Mouse (Mus musculus) ES-E14 (cell line): Measurements from ENCODE around the gene Cpt1c. TPM values are rescaled to one million over a fixed set of nuclear protein-coding genes. Genes with fewer than 3 reads are reported as not detected.
A peak's percentile ranks its signal among the peaks of the same experiment; 100 is the strongest.

Experiments used
- DNase-seq: peaks from one replicate; pipeline ENCODE4 v3.0.0-alpha.2; 2013; ENCODE audit warnings: low read depth, low spot score
- H3K27ac ChIP-seq: 2 replicates; pipeline ENCODE4 v1.5.1; 2012; ENCODE audit warnings: low read depth, mild to moderate bottlenecking, low read length, moderate library complexity, mixed read lengths; ENCODE audit not compliant: poor library complexity, insufficient read depth, severe bottlenecking
- H3K36me3 ChIP-seq: 2 replicates; pipeline ENCODE4 v1.6.1; 2012; ENCODE audit warnings: mild to moderate bottlenecking, low read length, moderate library complexity, mixed read lengths; ENCODE audit not compliant: control insufficient read depth, poor library complexity, insufficient read depth, severe bottlenecking
- H3K4me1 ChIP-seq, 2 experiments: fragments of 150-350 bp in 1 of 2; sonication (generic) in 1 of 2; 2 replicates each; pipeline ENCODE4 v1.6.1; 2012; ENCODE audit warnings: low read length in 2 of 2, mild to moderate bottlenecking in 1 of 2, mixed read lengths in 1 of 2; ENCODE audit not compliant: control insufficient read depth in 2 of 2, insufficient read depth in 2 of 2, poor library complexity in 1 of 2
- H3K4me3 ChIP-seq, 2 experiments: fragments of 150-350 bp in 1 of 2; sonication (generic) in 1 of 2; 2 replicates each; pipeline ENCODE4 v1.5.1; 2012; ENCODE audit warnings: low read length in 2 of 2, low read depth in 1 of 2, mild to moderate bottlenecking in 1 of 2, mixed read lengths in 1 of 2; ENCODE audit not compliant: insufficient read depth in 1 of 2, poor library complexity in 1 of 2, severe bottlenecking in 1 of 2
- H3K9ac ChIP-seq: 2 replicates; pipeline ENCODE4 v1.6.1; 2012; ENCODE audit warnings: low read depth, mild to moderate bottlenecking, low read length, mixed read lengths; ENCODE audit not compliant: poor library complexity, insufficient read depth, severe bottlenecking
- H3K9me3 ChIP-seq: fragments of 150-350 bp; sonication (generic); 2 replicates; pipeline ENCODE4 v1.6.1; 2012; ENCODE audit warnings: low read depth, mild to moderate bottlenecking, low read length; ENCODE audit not compliant: control insufficient read depth, insufficient read depth
- CHD2 ChIP-seq: IDR thresholded peaks from 2 replicates; pipeline ENCODE4 v1.6.1; 2014; ENCODE audit warnings: mild to moderate bottlenecking, low read depth, low read length, inconsistent platforms
- HCFC1 ChIP-seq: IDR thresholded peaks from 2 replicates; pipeline ENCODE4 v1.6.1; 2012; ENCODE audit warnings: low read length, inconsistent platforms, borderline replicate concordance; ENCODE audit not compliant: insufficient read depth
- MAFK ChIP-seq: IDR thresholded peaks from 2 replicates; pipeline ENCODE4 v1.6.1; 2014; ENCODE audit warnings: mild to moderate bottlenecking, low read depth, low read length, inconsistent platforms; ENCODE audit not compliant: insufficient read depth
- ZC3H11A ChIP-seq: IDR thresholded peaks from 2 replicates; pipeline ENCODE4 v1.6.1; 2012; ENCODE audit warnings: low read depth, mild to moderate bottlenecking, inconsistent platforms, low read length, borderline replicate concordance
- ZNF384 ChIP-seq: IDR thresholded peaks from 2 replicates; pipeline ENCODE4 v1.6.1; 2012; ENCODE audit warnings: low read depth, low read length, inconsistent platforms
- in situ Hi-C, 2 experiments: fragments of 600-800 bp; cut with MboI; formaldehyde crosslinking; loops; one replicate each; pipeline ENCODE4 v1.15.1; 2025; ENCODE audit warnings: low sequenced_read_pairs in 2 of 2, inconsistent platforms in 1 of 2; ENCODE audit not compliant: unreplicated experiment in 2 of 2
- total RNA-seq: library from RNA; depleted of rRNA; stranded (reverse); fragments of 300-350 nt; gene quantifications from 2 replicates; pipeline ENCODE4 v1.2.3, GENCODE M21; 2012

Gene Cpt1c
- total RNA-seq, 1 experiment = 60.3 TPM

DNA sequence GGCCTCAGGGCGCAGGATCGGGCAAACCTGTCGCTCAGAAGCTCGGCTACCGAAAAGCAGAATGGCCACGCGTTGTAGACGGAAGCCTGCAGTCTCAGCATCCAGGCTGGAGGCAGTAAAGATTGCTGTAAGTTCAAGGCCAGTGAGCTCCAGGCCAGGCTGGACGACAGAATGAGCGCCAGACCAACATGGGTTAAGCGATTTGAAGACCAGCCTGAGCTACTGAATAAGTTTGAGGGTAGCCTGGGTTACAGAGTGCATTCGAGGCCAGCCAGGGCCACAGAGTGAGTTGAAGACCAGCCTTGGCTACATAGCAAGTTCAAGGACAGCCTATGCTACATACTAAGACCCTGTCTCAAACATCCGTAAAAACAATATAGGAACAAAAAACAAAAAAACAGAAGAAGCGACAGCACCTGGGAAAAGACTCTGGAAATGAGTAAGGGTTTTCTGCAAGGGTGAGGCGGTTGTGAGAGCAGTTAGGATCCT is 23.3 kb upstream of the Cpt1c start:
- in situ Hi-C loops = no loop called here
- Histone ChIP-seq H3K9ac (peak overlapping the region; percentile 79), H3K9me3 (no peaks in the 10 kb centered on the region), H3K36me3 (peaks cover 41% of the 10 kb centered on the region), H3K27ac (peak overlapping the region; percentile 45; the same call in 1 of the 2 replicates), H3K4me3 (peak overlapping the region; percentile 85 to 92), H3K4me1 (peaks cover 2 to 14% of the 10 kb centered on the region in 2 experiments; a peak in 1 of 4 replicates)
- TF ChIP-seq ZNF384 (no peak), MAFK (no peak), ZC3H11A (no peak), HCFC1 (no peak)
- DNase-seq = no peak

DNA sequence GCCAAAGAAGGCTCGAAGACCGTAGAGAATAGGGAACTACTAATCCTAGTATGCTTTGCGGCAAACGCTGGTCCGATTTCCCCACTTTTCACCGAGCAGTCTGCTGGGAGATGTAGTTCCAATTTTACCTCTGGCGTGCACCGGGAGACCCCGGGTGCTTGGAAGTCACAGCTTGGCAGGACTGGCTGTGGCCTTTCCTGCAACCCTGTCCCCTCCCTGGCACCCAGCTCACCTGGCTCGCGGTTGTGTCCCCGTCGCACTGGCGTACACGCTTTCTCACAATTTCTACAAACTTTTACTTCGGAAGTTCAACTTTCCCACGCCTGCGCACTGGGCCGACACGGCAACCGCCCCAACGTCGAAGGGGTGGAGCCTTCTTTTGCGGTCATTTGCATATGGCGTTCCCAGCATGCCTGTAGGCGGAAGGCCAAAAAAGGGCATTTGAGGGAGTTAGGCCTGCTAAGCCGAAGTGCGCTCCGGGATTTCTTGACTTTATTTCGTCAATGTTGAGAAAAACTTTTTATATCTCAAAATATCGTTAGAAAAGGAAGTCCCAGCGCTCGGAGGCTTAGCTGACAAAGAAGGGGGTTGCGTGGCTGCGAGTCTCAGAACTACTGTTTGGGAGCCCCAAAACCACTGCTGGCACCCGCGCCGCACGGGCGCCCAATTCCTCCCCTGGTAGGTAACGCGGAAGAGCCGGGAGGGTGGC is 22.7 kb upstream of the Cpt1c start, which contains the start of gene Irf3:
TSS of gene Irf3 (plus strand) at position 418 of the 709 bp plus-strand sequence.
- Histone ChIP-seq H3K9me3 (no peaks in the 10 kb centered on the region), H3K27ac (peak within 1 kb of the TSS; percentile 47), H3K4me1 (peaks cover 2 to 14% of the 10 kb centered on the region in 2 experiments; a peak in 1 of 4 replicates), H3K36me3 (peaks cover 42% of the 10 kb centered on the region), H3K9ac (peak within 1 kb of the TSS; percentile 91), H3K4me3 (peak within 1 kb of the TSS; percentile 85 to 92)
- in situ Hi-C loops = no loop called here
- peak; percentile 92 for DNase-seq
- TF ChIP-seq ZNF384 = no peak
- no peak for TF ChIP-seq MAFK
- TF ChIP-seq HCFC1 = peak; percentile 99
- no peak for TF ChIP-seq ZC3H11A
- TF ChIP-seq CHD2 = no peak

DNA sequence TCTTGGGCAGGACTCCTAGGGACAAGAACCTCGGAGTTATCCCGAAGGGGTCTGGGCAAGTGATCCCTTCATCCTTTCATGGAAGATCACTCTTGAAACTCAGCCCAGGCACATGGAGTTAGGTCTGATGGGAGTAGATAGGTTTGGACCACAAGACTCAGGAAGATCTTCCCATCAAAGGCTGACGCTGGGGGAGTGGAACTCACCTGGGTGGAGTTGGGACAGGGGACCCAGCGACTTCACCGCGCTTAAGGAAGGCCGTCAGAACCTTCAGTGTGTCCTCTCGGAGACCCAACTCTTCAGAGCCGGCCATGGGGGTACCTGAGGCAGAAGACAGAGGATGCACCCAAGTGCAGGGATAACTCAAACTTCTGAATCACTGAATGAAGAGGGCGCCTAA is 22.0 kb upstream of the Cpt1c start:
- Histone ChIP-seq H3K9me3 (no peaks in the 10 kb centered on the region), H3K4me3 (peak overlapping the region; percentile 85 to 92), H3K4me1 (peaks cover 2 to 14% of the 10 kb centered on the region in 2 experiments; a peak in 1 of 4 replicates), H3K27ac (no peak overlapping the region), H3K36me3 (peaks cover 40% of the 10 kb centered on the region), H3K9ac (peak overlapping the region; percentile 78)
- TF ChIP-seq HCFC1 (no peak), CHD2 (no peak), ZNF384 (no peak), ZC3H11A (no peak), MAFK (no peak)
- in situ Hi-C loops = no loop called here
- DNase-seq = no peak

DNA sequence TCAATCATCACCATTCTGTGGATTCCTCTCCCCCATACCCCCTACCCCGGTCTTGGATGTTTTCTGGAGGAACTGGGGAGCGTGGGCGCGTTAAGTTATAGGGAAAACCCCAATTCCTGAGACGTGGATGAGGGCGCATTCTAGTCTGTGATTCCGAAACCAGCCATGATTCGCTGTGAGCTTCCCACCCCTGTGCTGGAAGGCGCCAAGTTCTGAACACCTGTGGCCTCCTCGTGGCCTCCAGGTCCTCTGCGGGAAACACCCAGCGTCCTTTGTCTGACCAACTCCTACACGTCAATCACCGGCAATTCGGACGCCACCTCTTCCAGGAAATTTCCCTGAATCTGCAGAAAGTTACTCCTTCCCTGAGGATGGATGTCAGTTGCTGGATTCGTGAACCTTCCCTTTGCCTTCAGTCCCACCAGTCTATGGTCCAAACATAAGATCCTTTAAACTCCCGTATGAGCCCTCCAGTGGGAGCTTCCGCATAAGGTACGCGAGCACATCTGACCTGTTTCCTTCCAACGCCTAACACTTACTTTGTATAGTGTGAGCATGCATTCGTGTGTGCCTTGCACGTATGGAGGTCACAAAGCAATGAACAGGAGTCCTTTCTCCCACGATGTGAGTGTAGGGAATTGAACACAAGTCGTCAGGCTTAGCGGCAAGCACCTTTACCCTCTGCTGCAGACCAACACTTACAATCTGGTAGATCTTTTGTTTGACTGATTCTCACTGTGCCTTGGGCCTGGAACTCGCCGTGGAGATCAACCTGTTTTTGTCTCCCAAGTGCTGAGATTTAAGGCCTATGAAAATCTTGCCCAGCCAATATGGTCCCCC is 12.4 kb upstream of the Cpt1c start:
- no peaks in the 10 kb centered on the region for H3K9me3 ChIP-seq
- peaks cover 3 to 13% of the 10 kb centered on the region in 2 experiments; a peak in 3 of 4 replicates for H3K4me1 ChIP-seq
- peak overlapping the region; percentile 92 for H3K27ac ChIP-seq
- peak overlapping the region; percentile 92 for H3K9ac ChIP-seq
- H3K36me3 ChIP-seq = peaks cover 25% of the 10 kb centered on the region
- H3K4me3 ChIP-seq = peak overlapping the region; percentile 84 to 90
- TF ChIP-seq MAFK (no peak), ZC3H11A (no peak), CHD2 (no peak), ZNF384 (no peak), HCFC1 (no peak)
- in situ Hi-C loops = no loop called here
- no peak for DNase-seq
